15 mouse cellular contexts compared by ENCODE assay signal in genomic region chr11:84389332-84389731, GRCm38 (mm10).
DNase-seq lines count a peak whose midpoint lies in the region; ATAC-seq lines count a peak whose summit lies in the region.
"Had no signal": no experiment of that assay in that cellular context is flagged by ENCODE, and none has a peak within 500 bp of the region (broad histone marks: within the 10 kb centered on the region; RNA-seq: fewer than 3 reads in every experiment).

No protein-coding gene starts in this region.

- H3K9me3 ChIP-seq in heart, embryonic 11.5 days (replicated peaks; ENCODE audit: control insufficient read depth, low read length), result no peaks in the 10 kb centered on the region
- H3K9me3 ChIP-seq in midbrain, embryonic 15.5 days, result no peaks in the 10 kb centered on the region
- H3K9me3 ChIP-seq: forebrain, embryonic 15.5 days; heart, embryonic 15.5 days; limb, embryonic 12.5 days had no signal

- no peak overlapping the region for H3K27ac ChIP-seq in heart, embryonic 11.5 days (ENCODE audit: low read depth, low read length)
- H3K27ac ChIP-seq in midbrain, embryonic 15.5 days, result no peak overlapping the region
- H3K27ac ChIP-seq: forebrain, embryonic 15.5 days; heart, embryonic 15.5 days; layer of hippocampus, adult 2 months; limb, embryonic 12.5 days had no signal

- intact Hi-C loops in left cerebral cortex, postnatal 36 days (cut with DNase I), result no loop called here

- no peak overlapping the region for H3K4me2 ChIP-seq in heart, embryonic 11.5 days
- H3K4me2 ChIP-seq in midbrain, embryonic 15.5 days, result no peak overlapping the region
- H3K4me2 ChIP-seq: forebrain, embryonic 15.5 days; heart, embryonic 15.5 days; limb, embryonic 12.5 days had no signal

- H3K9ac ChIP-seq in heart, embryonic 11.5 days (ENCODE audit: low read depth, low read length), result no peak overlapping the region
- H3K9ac ChIP-seq in midbrain, embryonic 15.5 days, result no peak overlapping the region
- H3K9ac ChIP-seq: forebrain, embryonic 15.5 days; heart, embryonic 15.5 days; limb, embryonic 12.5 days had no signal

- peaks cover 15% of the 10 kb centered on the region for H3K4me1 ChIP-seq in heart, embryonic 11.5 days (ENCODE audit: control insufficient read depth, insufficient read depth, low read length)
- H3K4me1 ChIP-seq in midbrain, embryonic 15.5 days, result peaks cover 12% of the 10 kb centered on the region
- H3K4me1 ChIP-seq: forebrain, embryonic 15.5 days; limb, embryonic 12.5 days had no signal

- no peaks in the 10 kb centered on the region for H3K27me3 ChIP-seq in heart, embryonic 11.5 days (ENCODE audit: control insufficient read depth, insufficient read depth, low read length)
- H3K27me3 ChIP-seq in midbrain, embryonic 15.5 days (replicated peaks), result no peaks in the 10 kb centered on the region
- H3K27me3 ChIP-seq: forebrain, embryonic 15.5 days; heart, embryonic 15.5 days; limb, embryonic 12.5 days had no signal

- peak; percentile 96 for DNase-seq in heart, adult 11 months
- peak; percentile 34 for DNase-seq in urinary bladder, postnatal 14 days (ENCODE audit: low spot score)
- no peak for DNase-seq in urinary bladder, postnatal 25 days (ENCODE audit: low spot score)
- DNase-seq in lung, adult 18-20 months, result peak; percentile 64 to 76
- no peak for DNase-seq in left cerebral cortex, postnatal 36 days (ENCODE audit: low spot score in 2 of 2)
- DNase-seq in adipocyte (ENCODE audit: low spot score), result no peak
- DNase-seq: cerebellum, postnatal 25 days; kidney, adult 11 months; right cerebral cortex, postnatal 4 days had no signal

- H3K36me3 ChIP-seq in heart, embryonic 11.5 days (ENCODE audit: control insufficient read depth, insufficient read depth, low read length), result no peaks in the 10 kb centered on the region; the same call in 1 of the 2 replicates
- H3K36me3 ChIP-seq in midbrain, embryonic 15.5 days (replicated peaks), result no peaks in the 10 kb centered on the region
- H3K36me3 ChIP-seq: heart, embryonic 15.5 days had no signal

- ATAC-seq in heart, embryonic 11.5 days (replicated peaks; ENCODE audit: insufficient number of reproducible peaks, low FRiP score, low TSS enrichment), result no peak
- ATAC-seq in midbrain, embryonic 15.5 days (replicated peaks), result no peak
- ATAC-seq: forebrain, embryonic 15.5 days had no signal

- no peak overlapping the region for H3K4me3 ChIP-seq in heart, embryonic 11.5 days (ENCODE audit: low read depth, low read length)
- H3K4me3 ChIP-seq in midbrain, embryonic 15.5 days, result no peak overlapping the region
- H3K4me3 ChIP-seq: forebrain, embryonic 15.5 days; heart, embryonic 15.5 days; layer of hippocampus, adult 2 months; limb, embryonic 12.5 days had no signal

- WGBS in heart, embryonic 11.5 days (ENCODE audit: insufficient replicate concordance), result 65% methylated on average over 6 of the region's 6 CpGs
- WGBS in midbrain, embryonic 15.5 days, result 79% methylated on average over 6 of the region's 6 CpGs

Comparison
In these comparisons a context has a peak if more than half of its experiments do, and no peak if none do; other contexts are left out.
1. DNase-seq: peak in heart, adult 11 months (single experiment), urinary bladder, postnatal 14 days (single experiment) and lung, adult 18-20 months (2 of 2); none in urinary bladder, postnatal 25 days (single experiment), left cerebral cortex, postnatal 36 days (0 of 2) and adipocyte (single experiment).